Mouse (Mus musculus) left cerebral cortex, adult 2 months (tissue): ENCODE data around the gene Prss44. TPM values are rescaled to one million over a fixed set of nuclear protein-coding genes. Genes with fewer than 3 reads are reported as not detected.
"Not testable (repeated sequence)": the region's sequence is repeated elsewhere in the genome, so short reads cannot be mapped to it uniquely, and the experiment has no call there.

Experiments
- DNase-seq, 2 experiments: peaks; one replicate each; pipeline ENCODE4 v3.0.0; 2021 to 2022; ENCODE audit warnings: low spot score in 2 of 2, mixed read lengths in 1 of 2; ENCODE audit errors: extremely low spot score in 1 of 2
- H3K27ac ChIP-seq: fragments of 200-600 bp; 2 replicates; pipeline ENCODE4 v1.8.1; 2022
- H3K4me3 ChIP-seq: fragments of 200-600 bp; 2 replicates; pipeline ENCODE4 v1.8.1; 2022
- CTCF ChIP-seq: fragments of 200-600 bp; IDR thresholded peaks from 2 replicates; pipeline ENCODE4 v1.8.1; 2022; ENCODE audit warnings: antibody characterized with exemption, mild to moderate bottlenecking, moderate library complexity
- intact Hi-C: fragments of 180-260 bp; cut with DNase I; formaldehyde crosslinking; loops from one replicate; pipeline ENCODE4 v1.15.1; 2025
- total RNA-seq, 2 experiments: library from RNA; stranded (reverse); gene quantifications; 2 replicates each; pipeline ENCODE4 v1.2.3; 2021

The Prss44 gene
- total RNA-seq, 2 experiments from 2014 or later = not detected

GRCm38 (mm10) chr9:110790462-110790861, 23.3 kb upstream of the Prss44 start:
- intact Hi-C loops = no loop called here
- no peak overlapping the region for H3K27ac ChIP-seq
- no peak overlapping the region for H3K4me3 ChIP-seq
- TF ChIP-seq CTCF = no peak
- no peak for DNase-seq

DNA sequence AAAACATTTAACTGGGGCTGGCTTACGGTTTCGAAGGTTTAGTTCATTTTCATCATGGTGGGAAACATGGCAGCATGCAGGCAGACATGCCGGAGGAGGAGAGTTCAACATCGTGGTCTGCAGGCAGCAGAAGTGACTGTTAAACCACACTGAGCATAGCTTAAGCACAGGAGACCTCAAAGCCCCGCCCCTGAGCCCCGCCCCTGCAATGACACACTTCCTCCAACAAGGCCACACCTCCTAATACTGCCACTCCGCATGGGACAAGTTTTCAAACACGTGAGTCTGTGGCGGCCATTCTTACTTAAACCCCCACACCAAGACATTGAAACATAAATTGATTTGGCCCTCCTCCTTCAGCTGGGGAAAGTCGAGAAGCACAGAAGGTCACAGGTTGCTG, 16.8 kb upstream of the Prss44 start:
- TF ChIP-seq CTCF = no peak
- intact Hi-C loops = no loop called here

DNA sequence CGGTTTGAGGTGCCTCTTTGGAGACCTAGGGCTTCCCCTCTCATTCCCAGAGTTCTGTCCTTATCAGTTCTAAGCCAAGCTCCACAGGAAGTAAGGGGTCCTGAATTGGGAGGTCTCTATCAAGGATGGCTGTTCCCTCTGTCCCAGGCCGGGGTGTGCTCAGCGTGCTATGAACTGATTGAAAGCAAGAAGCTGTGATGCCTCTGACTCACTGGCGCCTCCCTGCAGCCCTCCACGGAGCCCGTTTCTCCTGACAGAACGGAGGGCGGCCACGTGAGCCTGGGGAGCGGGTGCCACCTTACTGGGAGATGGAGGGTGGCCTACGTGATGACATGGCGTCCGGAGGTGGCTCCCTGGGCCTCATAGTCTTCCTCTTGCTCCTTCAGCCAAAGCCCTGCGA, 15.9 kb upstream of the Prss44 start, which contains the start of gene Prss42:
Prss42 (plus strand) TSS at position 301 of the 400 bp plus-strand sequence.
- Histone ChIP-seq H3K27ac (no peak within 1 kb of the TSS), H3K4me3 (no peak within 1 kb of the TSS)
- no peak for DNase-seq
- intact Hi-C loops = no loop called here
- TF ChIP-seq CTCF = no peak

More for the DNA sequence above, 16.8 kb upstream of the Prss44 start:
- no peak overlapping the region for H3K4me3 ChIP-seq
- DNase-seq = no peak
- H3K27ac ChIP-seq = no peak overlapping the region

DNA sequence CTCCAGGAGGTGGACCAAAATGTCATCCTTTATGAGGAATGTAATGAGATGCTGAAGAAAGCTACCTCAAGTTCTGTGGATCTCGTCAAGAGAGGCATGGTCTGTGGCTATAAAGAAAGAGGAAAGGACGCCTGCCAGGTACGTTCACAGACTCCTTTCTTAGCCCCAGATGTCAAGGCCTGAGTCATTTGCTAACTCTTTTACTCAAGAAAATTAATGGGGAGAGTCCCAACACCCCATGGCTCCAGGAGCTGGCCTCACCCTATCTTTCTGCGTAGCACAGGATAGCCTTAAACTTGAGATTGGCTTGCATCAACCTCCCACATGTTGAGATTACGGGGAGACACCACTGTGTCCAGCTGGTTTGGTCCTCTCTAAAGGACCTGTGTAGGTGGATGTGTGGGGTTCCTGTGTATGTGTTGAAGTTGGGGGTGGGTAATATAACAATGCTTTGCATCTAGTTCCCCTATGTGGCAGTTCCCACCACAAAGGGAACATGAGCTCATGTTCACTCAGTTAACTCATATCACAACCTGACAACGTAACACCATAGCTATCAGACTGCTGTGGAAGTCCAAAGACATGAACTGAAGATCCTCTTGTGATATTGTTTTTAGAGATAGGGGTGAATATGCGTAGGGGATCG, 12.8 kb upstream of the Prss44 start:
- DNase-seq = no peak
- intact Hi-C loops = no loop called here
- Histone ChIP-seq H3K27ac (no peak overlapping the region), H3K4me3 (no peak overlapping the region)
- TF ChIP-seq CTCF = no peak

- no peak for DNase-seq
- TF ChIP-seq CTCF = no peak
- Histone ChIP-seq H3K27ac (no peak overlapping the region), H3K4me3 (no peak overlapping the region)
- intact Hi-C loops = no loop called here
Observed at GRCm38 (mm10) chr9:110803294-110803693, 10.5 kb upstream of the Prss44 start.

GRCm38 (mm10) chr9:110810051-110810450, 3.7 kb upstream of the Prss44 start:
- no peak for TF ChIP-seq CTCF
- Histone ChIP-seq H3K4me3 (no peak overlapping the region), H3K27ac (no peak overlapping the region)
- DNase-seq = no peak
- intact Hi-C loops = no loop called here

- intact Hi-C loops, H3K27ac ChIP-seq, DNase-seq, H3K4me3 ChIP-seq: not testable (repeated sequence)
Observed at GRCm38 (mm10) chr9:110820546-110820945, 6.8 kb downstream of the Prss44 start.

GRCm38 (mm10) chr9:110821436-110821835, 7.6 kb downstream of the Prss44 start:
- intact Hi-C loops = no loop called here
- no peak for DNase-seq
- no peak for TF ChIP-seq CTCF

GRCm38 (mm10) chr9:110825426-110825825, 11.6 kb downstream of the Prss44 start:
- TF ChIP-seq CTCF = no peak
- intact Hi-C loops = no loop called here
- DNase-seq = no peak
- Histone ChIP-seq H3K27ac (no peak overlapping the region), H3K4me3 (no peak overlapping the region)

More at GRCm38 (mm10) chr9:110821436-110821835, 7.6 kb downstream of the Prss44 start:
- no peak overlapping the region for H3K27ac ChIP-seq
- no peak overlapping the region for H3K4me3 ChIP-seq

DNA sequence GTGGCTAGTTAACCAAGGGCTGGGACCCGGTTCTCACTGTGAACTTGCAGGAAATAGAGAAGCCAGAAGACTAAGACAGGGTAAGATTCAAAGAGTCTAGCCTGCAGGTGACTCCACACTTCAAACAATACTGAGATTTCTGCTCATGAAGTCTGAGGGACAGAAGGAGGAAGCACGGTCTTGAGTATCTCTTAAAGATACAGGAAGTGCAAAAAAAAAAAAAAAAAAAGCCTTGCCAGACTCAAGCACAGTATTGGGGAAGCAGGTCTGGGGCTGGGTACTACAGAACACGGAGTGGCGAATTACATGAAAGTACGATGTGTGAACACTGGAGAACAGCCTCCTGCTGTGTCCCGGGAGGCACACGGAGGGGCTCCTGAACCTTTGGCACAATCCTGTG, 12.0 kb downstream of the Prss44 start:
- intact Hi-C loops = no loop called here
- no peak overlapping the region for H3K27ac ChIP-seq
- no peak overlapping the region for H3K4me3 ChIP-seq
- no peak for TF ChIP-seq CTCF
- DNase-seq = no peak

GRCm38 (mm10) chr9:110826390-110826789, 12.6 kb downstream of the Prss44 start, which contains the start of gene Prss43:
Prss43 (plus strand) TSS chr9:110826690.
- Histone ChIP-seq H3K4me3 (no peak within 1 kb of the TSS), H3K27ac (no peak within 1 kb of the TSS)
- no peak for TF ChIP-seq CTCF
- no peak for DNase-seq
- intact Hi-C loops = no loop called here

GRCm38 (mm10) chr9:110833021-110833420, 19.2 kb downstream of the Prss44 start:
- intact Hi-C loops = no loop called here
- no peak overlapping the region for H3K27ac ChIP-seq
- H3K4me3 ChIP-seq = no peak overlapping the region
- no peak for DNase-seq
- TF ChIP-seq CTCF = no peak

DNA sequence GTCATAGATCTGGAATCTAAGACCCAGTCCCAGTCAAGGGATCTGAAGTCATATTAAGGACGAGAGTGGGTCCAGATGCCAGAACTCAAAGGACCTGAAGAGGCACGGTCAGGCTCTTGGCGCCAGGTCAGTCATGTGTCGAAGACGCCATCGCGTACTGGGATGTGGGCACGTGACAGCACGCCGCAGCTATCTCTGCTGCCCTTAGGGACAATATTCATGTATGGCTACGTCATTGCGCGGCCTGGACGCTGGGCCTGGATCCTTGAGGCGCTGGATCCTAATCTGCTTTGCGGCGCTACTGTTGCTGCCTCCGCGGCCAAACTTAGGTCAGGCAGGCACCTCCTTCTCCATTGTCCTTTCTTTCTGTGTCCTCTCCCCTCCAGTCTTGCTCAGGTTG, 20.6 kb downstream of the Prss44 start, which contains the start of gene Prss45:
Prss45 (plus strand) TSS at position 178 of the 400 bp plus-strand sequence.
- no peak for TF ChIP-seq CTCF
- Histone ChIP-seq H3K27ac (no peak within 1 kb of the TSS), H3K4me3 (no peak within 1 kb of the TSS)
- no peak for DNase-seq
- intact Hi-C loops = no loop called here
